Mouse (Mus musculus) cortical plate, adult 2 months (tissue): ENCODE data around the gene Prcp.

Source experiments
- CTCF ChIP-seq: fragments of 200-500 bp; IDR thresholded peaks from 2 replicates; pipeline ENCODE4 v1.5.1; 2011; ENCODE audit warnings: mild to moderate bottlenecking, control low read depth, low read length; ENCODE audit not compliant: insufficient read depth; ENCODE audit errors: extremely low read depth
- POLR2A ChIP-seq: fragments of 200-500 bp; IDR thresholded peaks from 2 replicates; pipeline ENCODE4 v1.6.1; 2011; ENCODE audit warnings: mild to moderate bottlenecking, low read length, control low read depth; ENCODE audit not compliant: insufficient read depth; ENCODE audit errors: extremely low read depth

GRCm38 (mm10) chr7:92832395-92832794 is 41.9 kb upstream of the Prcp start:
- TF ChIP-seq CTCF, result no peak
- no peak for TF ChIP-seq POLR2A
